10 mouse cellular contexts compared by ENCODE assay signal in the genomic region with DNA sequence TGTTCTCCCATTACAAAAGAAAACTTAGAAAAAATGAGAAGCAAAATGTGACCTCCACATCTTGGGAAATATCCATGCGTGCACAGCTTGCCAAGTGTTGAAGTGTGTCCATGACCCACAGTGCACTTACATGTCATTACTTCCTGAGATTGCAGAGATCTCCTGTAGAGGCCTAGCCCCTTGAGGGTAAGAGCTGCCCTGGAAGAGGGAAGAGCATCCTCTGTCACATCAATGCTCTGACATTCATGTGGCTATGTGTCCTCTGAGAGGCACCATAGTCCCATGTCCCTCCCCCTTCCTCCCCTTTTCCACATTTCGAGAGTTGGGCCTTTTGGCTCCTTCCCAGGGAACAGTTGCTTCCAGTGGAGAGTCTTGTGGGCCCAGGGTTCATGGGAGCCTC.
DNase-seq lines count a peak whose midpoint lies in the region; ATAC-seq lines count a peak whose summit lies in the region.
"Had no signal": no experiment of that assay in that cellular context is flagged by ENCODE, and none has a peak within 500 bp of the region (broad histone marks: within the 10 kb centered on the region; RNA-seq: fewer than 3 reads in every experiment).

No protein-coding gene starts in this region.

- no peak for ATAC-seq in erythroid progenitor cell, adult 5-6 weeks (replicated peaks; ENCODE audit: low FRiP score, poor library complexity, severe bottlenecking)
- no peak for ATAC-seq in erythroblast, adult 5-6 weeks (replicated peaks; ENCODE audit: low FRiP score, poor library complexity, severe bottlenecking)

- intact Hi-C loops in gastrocnemius, postnatal 14 days (cut with DNase I; ENCODE audit: low total_unique reads), result no loop called here

- DNase-seq in adrenal gland, adult (ENCODE audit: inconsistent age in 2 of 2, low spot score in 1 of 2), result peak; percentile 62 to 92
- no peak for DNase-seq in adrenal gland, postnatal 4 days (ENCODE audit: low spot score in 2 of 2)
- DNase-seq in 3T3-L1 (ENCODE audit: low read depth, low spot score), result peak; percentile 54
- DNase-seq in gastrocnemius, postnatal 14 days, result peak; percentile 36
- peak; percentile 24 to 41 for DNase-seq in kidney, postnatal 4 days
- DNase-seq in B cell, adult 2 months, result no peak
- DNase-seq: cerebellum, postnatal 25 days; thymus, postnatal 14 days had no signal

Comparison
In these comparisons a context has a peak if more than half of its experiments do, and no peak if none do; other contexts are left out.
1. DNase-seq: peak in adrenal gland, adult (2 of 2), 3T3-L1 (single experiment), gastrocnemius, postnatal 14 days (single experiment) and kidney, postnatal 4 days (2 of 2); none in adrenal gland, postnatal 4 days (0 of 2) and B cell, adult 2 months (0 of 2).